Mouse (Mus musculus): Measurements from ENCODE around the gene Vps29.
A peak's percentile ranks its signal among the peaks of the same experiment; 100 is the strongest.

- peak; percentile 43 for TF ChIP-seq CTCF (IDR thresholded peaks at IDR 0.05; ENCODE audit: insufficient read depth, low read depth, low read length)
- TF ChIP-seq POLR2A (IDR thresholded peaks at IDR 0.05; ENCODE audit: insufficient read depth, low read depth, low read length) = no peak
These were observed 9.9 kb upstream of the Vps29 start for GRCm38 (mm10) chr5:122344260-122344659.

All from olfactory bulb, adult 2 months (tissue).